Mouse (Mus musculus) testis, postnatal 14 days (tissue): ENCODE measurements around the gene Olfr205.
"Not testable (repeated sequence)": the region's sequence is repeated elsewhere in the genome, so short reads cannot be mapped to it uniquely, and the experiment has no call there.

Experiments used
- DNase-seq: peaks from one replicate; pipeline ENCODE4 v3.0.0; 2021; ENCODE audit warnings: low spot score

The Olfr205 gene

GRCm38 (mm10) chr16:59331038-59331437 is at the start of gene Olfr205:
Gene Olfr205 (minus strand): TSS chr16:59331138.
- DNase-seq: no peak

GRCm38 (mm10) chr16:59363893-59364292 is 33.0 kb upstream of the Olfr205 start, which contains the start of gene Olfr209:
Gene Olfr209 (minus strand): TSS chr16:59363993.
- no peak for DNase-seq

- DNase-seq: no peak
These were observed 18.2 kb upstream of the Olfr205 start, which contains the start of gene Olfr206 for GRCm38 (mm10) chr16:59349146-59349545. Gene Olfr206 (minus strand): TSS chr16:59349246.

GRCm38 (mm10) chr16:59323262-59323661 is 7.7 kb downstream of the Olfr205 start:
- not testable (repeated sequence) for DNase-seq

DNA sequence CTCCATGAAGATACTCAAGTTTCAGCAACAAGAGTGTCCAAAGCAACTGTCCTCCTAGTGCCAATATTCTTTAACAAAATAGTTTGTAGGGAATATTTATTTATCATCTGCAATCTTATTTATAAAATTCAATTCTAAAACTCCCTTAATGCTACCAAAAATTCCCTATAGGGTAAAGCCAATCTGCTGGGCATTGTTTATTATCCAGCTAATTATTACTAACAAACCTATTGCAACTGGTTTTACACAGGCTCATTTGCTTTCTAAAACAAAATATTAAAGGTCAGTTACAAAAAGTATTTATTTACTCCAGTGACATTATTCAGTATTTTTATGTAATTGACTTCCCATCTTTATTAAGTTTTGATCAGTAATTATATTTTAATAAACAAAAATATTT is 12.8 kb downstream of the Olfr205 start, which contains the start of gene Olfr204:
Gene Olfr204, minus strand, starts transcription at position 101 of the 400 bp plus-strand sequence.
- no peak for DNase-seq

GRCm38 (mm10) chr16:59298581-59298980 is 32.4 kb downstream of the Olfr205 start, which contains the start of gene Olfr203:
Gene Olfr203 (plus strand): TSS chr16:59298881.
- no peak for DNase-seq

GRCm38 (mm10) chr16:59287576-59287975 is 43.4 kb downstream of the Olfr205 start:
- not testable (repeated sequence) for DNase-seq

DNA sequence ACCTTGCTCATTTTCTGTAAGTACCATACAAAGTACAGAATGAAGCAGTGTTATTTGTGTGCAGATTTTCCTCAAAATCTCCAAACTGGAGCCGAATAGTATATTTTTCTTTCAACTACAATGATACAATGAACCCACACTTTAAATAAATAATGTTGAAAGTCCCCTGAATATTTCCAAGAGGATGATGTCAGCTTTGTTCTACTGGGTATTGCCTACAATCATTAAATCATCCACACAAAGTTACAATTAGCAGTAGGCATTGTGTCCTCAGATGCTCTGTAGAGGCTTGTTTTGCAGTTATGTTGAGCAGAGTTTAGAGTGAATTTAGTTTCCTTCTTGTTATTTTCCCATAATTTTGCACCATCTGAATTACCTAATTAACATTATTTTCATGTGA is 44.2 kb downstream of the Olfr205 start, which contains the start of gene Olfr202:
Gene Olfr202, minus strand, starts transcription at position 101 of the 400 bp plus-strand sequence.
- no peak for DNase-seq

- no peak for DNase-seq
These were observed 47.5 kb downstream of the Olfr205 start for GRCm38 (mm10) chr16:59283476-59283875.

DNA sequence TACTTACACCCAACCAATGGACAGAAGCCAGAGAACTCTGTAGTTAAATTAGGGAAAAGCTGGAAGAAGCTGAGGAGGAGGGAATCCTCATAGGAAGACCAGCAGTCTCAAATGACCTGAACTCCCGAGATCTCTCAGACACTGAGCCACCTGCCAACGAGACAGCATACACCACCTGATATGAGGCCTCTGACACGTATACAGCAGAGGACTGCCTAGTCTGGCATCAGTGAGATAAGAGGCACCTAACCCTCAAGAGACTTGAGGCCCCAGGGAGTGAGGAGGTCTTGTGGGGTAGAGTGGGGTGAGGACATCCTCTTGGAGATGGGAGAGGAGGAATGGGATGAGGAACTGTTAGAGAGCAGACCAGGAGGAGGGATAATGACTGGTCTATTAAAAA is 50.4 kb downstream of the Olfr205 start:
- no peak for DNase-seq
